Mouse (Mus musculus) stomach, postnatal 0 days (tissue): ENCODE results near the gene Upp2.

Experiments
- CTCF ChIP-seq: IDR thresholded peaks from 2 replicates; pipeline ENCODE4 v1.5.1; 2016; ENCODE audit warnings: antibody characterized with exemption, low read depth, mild to moderate bottlenecking, moderate library complexity
- EP300 ChIP-seq: optimal IDR thresholded peaks from 2 replicates; pipeline ENCODE3; 2016; ENCODE audit warnings: antibody characterized with exemption

DNA sequence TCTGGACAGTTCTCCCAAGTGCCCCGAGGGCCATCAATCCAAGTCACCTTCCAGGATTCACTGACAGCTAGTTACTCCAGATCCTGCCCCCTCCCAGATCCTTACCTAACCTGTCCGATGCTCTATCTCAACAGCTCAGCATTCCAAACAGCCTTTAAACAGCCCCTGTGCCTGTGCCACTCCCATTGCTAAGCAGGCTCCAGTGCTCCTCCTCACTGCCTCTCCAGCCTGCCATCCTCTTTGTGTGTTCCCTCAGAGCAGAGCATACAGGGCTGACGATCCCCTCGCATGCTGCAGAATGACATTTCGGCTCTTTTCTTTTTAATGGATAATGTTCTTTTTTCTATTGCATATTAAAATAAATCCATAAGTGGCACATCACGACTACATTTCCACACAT is 17.1 kb upstream of the Upp2 start:
- TF ChIP-seq CTCF (no peak), EP300 (no peak)
